Mouse (Mus musculus): ENCODE measurements around the gene Sclt1. TPM values are rescaled to one million over a fixed set of nuclear protein-coding genes. Genes with fewer than 3 reads are reported as not detected.

The Sclt1 gene
- polyA plus RNA-seq, 1 experiment = 5.1 TPM

DNA sequence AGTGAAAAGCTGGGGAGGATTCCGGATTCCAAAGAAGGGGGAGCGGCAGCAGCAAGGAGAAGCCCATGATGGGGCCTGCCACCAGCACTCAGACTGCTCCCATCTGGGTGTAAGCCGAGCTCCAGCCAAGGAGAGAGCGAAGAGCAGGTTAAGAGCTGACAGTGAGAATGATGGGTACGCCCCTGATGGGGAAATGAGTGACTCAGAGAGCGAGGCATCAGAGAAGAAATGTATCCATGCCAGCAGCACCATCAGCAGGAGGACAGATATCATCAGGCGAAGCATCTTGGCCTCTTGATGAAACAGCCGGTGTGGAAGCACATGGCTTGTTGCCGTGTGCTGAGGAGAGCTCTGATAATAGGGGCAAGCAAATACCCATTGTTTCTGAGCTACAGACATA is 128.6 kb downstream of the Sclt1 start:
- WGBS = 90% methylated on average over 9 of the region's 9 CpGs

DNA sequence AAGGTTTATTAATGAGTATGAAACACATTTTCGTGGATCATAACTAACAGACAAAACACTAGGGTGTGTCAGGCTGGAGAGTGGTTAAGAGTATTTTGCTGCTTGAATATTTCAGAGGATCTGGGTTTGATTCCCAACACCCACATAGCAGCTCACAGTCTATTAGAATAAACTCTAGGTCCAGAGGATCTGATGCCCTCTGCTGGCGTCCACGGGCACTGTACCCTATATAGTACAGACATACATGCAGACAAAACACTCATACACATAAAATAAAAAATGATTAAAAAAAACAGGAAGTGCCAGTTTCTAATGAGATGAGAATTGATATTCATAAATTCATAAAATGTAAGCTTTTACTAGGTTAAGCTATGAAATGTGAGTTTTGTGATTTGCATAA is 130.1 kb downstream of the Sclt1 start:
- TF ChIP-seq CTCF (IDR thresholded peaks at IDR 0.05; ENCODE audit: control insufficient read depth, insufficient read depth, low read length) = peak; percentile 34; the same call in 1 of the 2 replicates
- TF ChIP-seq POLR2A (IDR thresholded peaks at IDR 0.05; ENCODE audit: borderline replicate concordance, control insufficient read depth, low read depth, low read length) = no peak
- H3K4me3 ChIP-seq (replicated peaks; ENCODE audit: control insufficient read depth, low read depth, low read length) = no peak overlapping the region
- 86% methylated on average over 3 of the region's 3 CpGs for WGBS
- no peaks in the 10 kb centered on the region for H3K4me1 ChIP-seq (ENCODE audit: control insufficient read depth, insufficient read depth, low read length)
- H3K27ac ChIP-seq (ENCODE audit: control insufficient read depth, insufficient read depth, low read depth, low read length, poor library complexity) = no peak overlapping the region

More for the DNA sequence above, 128.6 kb downstream of the Sclt1 start:
- no peaks in the 10 kb centered on the region; the same call in 1 of the 2 replicates for H3K4me1 ChIP-seq (ENCODE audit: control insufficient read depth, insufficient read depth, low read length)
- H3K4me3 ChIP-seq (replicated peaks; ENCODE audit: control insufficient read depth, low read depth, low read length) = no peak overlapping the region
- no peak for TF ChIP-seq CTCF (IDR thresholded peaks at IDR 0.05; ENCODE audit: control insufficient read depth, insufficient read depth, low read length)
- no peak for TF ChIP-seq POLR2A (IDR thresholded peaks at IDR 0.05; ENCODE audit: borderline replicate concordance, control insufficient read depth, low read depth, low read length)
- H3K27ac ChIP-seq (ENCODE audit: control insufficient read depth, insufficient read depth, low read depth, low read length, poor library complexity) = no peak overlapping the region

GRCm38 (mm10) chr3:41609071-41609470 is 133.2 kb downstream of the Sclt1 start:
- TF ChIP-seq CTCF (IDR thresholded peaks at IDR 0.05; ENCODE audit: control insufficient read depth, insufficient read depth, low read length) (no peak), POLR2A (IDR thresholded peaks at IDR 0.05; ENCODE audit: borderline replicate concordance, control insufficient read depth, low read depth, low read length) (no peak)
- Histone ChIP-seq H3K4me1 (ENCODE audit: control insufficient read depth, insufficient read depth, low read length) (no peaks in the 10 kb centered on the region; the same call in 1 of the 2 replicates), H3K27ac (ENCODE audit: control insufficient read depth, insufficient read depth, low read depth, low read length, poor library complexity) (no peak overlapping the region), H3K4me3 (replicated peaks; ENCODE audit: control insufficient read depth, low read depth, low read length) (no peak overlapping the region)
- 82% methylated on average over 5 of the region's 5 CpGs for WGBS

DNA sequence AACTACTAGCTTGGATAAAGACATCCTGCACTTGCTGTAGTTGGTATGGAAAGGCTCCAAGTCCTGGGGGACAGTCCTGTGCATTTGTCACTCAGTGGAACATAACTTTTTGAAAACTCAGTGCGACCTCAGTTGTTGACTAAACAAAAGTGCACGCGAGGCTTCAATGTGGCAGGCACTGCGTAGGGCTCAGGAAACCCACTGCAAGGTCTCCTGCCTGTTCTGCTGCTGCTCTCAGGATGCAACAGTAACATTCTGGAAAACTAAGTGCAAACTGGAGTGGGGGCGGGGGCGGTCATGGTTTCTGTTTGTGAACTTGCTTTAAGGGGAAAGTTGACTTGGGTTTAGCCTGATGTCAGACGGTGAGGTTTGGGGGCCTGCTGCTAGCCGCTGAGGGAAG is 134.8 kb downstream of the Sclt1 start:
- 94% methylated on average over 8 of the region's 8 CpGs for WGBS
- H3K4me1 ChIP-seq (ENCODE audit: control insufficient read depth, insufficient read depth, low read length) = peaks cover 3% of the 10 kb centered on the region
- no peak overlapping the region for H3K4me3 ChIP-seq (replicated peaks; ENCODE audit: control insufficient read depth, low read depth, low read length)
- H3K27ac ChIP-seq (ENCODE audit: control insufficient read depth, insufficient read depth, low read depth, low read length, poor library complexity) = no peak overlapping the region
- TF ChIP-seq CTCF (IDR thresholded peaks at IDR 0.05; ENCODE audit: control insufficient read depth, insufficient read depth, low read length) (no peak), POLR2A (IDR thresholded peaks at IDR 0.05; ENCODE audit: borderline replicate concordance, control insufficient read depth, low read depth, low read length) (no peak)

DNA sequence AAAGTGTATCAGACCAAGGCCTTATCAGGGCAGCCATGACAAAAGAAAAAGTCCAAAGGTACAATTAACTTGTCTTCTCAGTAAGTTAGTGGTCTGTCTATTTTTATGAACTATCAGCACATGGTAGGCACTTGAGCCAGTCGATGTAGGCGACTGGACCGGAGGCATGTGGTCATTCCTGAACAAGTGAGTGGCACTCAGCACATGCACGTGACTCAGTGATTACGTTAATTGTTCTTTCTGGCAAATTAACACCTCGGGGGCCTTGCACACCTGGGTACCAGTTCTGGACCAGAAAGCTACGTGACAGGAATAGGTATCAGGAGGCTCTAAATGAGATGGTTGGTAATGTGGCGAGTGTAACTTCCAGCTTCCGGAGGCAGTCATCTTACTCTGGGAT is 135.3 kb downstream of the Sclt1 start:
- Histone ChIP-seq H3K4me1 (ENCODE audit: control insufficient read depth, insufficient read depth, low read length) (peaks cover 3% of the 10 kb centered on the region), H3K27ac (ENCODE audit: control insufficient read depth, insufficient read depth, low read depth, low read length, poor library complexity) (no peak overlapping the region), H3K4me3 (replicated peaks; ENCODE audit: control insufficient read depth, low read depth, low read length) (no peak overlapping the region)
- TF ChIP-seq POLR2A (IDR thresholded peaks at IDR 0.05; ENCODE audit: borderline replicate concordance, control insufficient read depth, low read depth, low read length) = no peak
- TF ChIP-seq CTCF (IDR thresholded peaks at IDR 0.05; ENCODE audit: control insufficient read depth, insufficient read depth, low read length) = no peak
- WGBS = 92% methylated on average over 9 of the region's 9 CpGs

DNA sequence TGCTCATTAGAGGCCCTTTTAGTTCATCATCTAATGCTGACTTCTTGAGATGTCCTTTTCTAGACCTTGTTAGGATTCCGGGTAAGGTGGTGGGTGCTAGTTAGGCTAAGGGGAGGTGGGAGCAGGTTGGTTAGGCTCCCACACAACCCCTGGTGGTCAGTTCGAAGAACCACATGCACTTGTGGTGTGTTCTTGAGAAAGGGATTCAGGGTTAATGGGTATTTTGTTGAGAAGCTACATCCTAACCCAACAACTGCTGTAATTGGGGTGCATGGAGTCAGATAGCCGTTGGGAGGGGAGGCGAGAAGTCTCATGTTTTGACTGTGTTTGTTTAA is 136.0 kb downstream of the Sclt1 start:
- TF ChIP-seq CTCF (IDR thresholded peaks at IDR 0.05; ENCODE audit: control insufficient read depth, insufficient read depth, low read length) = no peak
- no peak for TF ChIP-seq POLR2A (IDR thresholded peaks at IDR 0.05; ENCODE audit: borderline replicate concordance, control insufficient read depth, low read depth, low read length)
- 83% methylated on average over 4 of the region's 4 CpGs for WGBS
- H3K4me1 ChIP-seq (ENCODE audit: control insufficient read depth, insufficient read depth, low read length) = peaks cover 3% of the 10 kb centered on the region
- no peak overlapping the region for H3K27ac ChIP-seq (ENCODE audit: control insufficient read depth, insufficient read depth, low read depth, low read length, poor library complexity)
- no peak overlapping the region for H3K4me3 ChIP-seq (replicated peaks; ENCODE audit: control insufficient read depth, low read depth, low read length)

GRCm38 (mm10) chr3:41605601-41606329 is 136.5 kb downstream of the Sclt1 start:
- 87% methylated on average over 13 of the region's 13 CpGs for WGBS
- H3K4me1 ChIP-seq (ENCODE audit: control insufficient read depth, insufficient read depth, low read length) = peaks cover 3% of the 10 kb centered on the region
- TF ChIP-seq POLR2A (IDR thresholded peaks at IDR 0.05; ENCODE audit: borderline replicate concordance, control insufficient read depth, low read depth, low read length) (no peak), CTCF (IDR thresholded peaks at IDR 0.05; ENCODE audit: control insufficient read depth, insufficient read depth, low read length) (no peak; the same call in 1 of the 2 replicates)
- no peak overlapping the region for H3K4me3 ChIP-seq (replicated peaks; ENCODE audit: control insufficient read depth, low read depth, low read length)
- no peak overlapping the region for H3K27ac ChIP-seq (ENCODE audit: control insufficient read depth, insufficient read depth, low read depth, low read length, poor library complexity)

GRCm38 (mm10) chr3:41604629-41605321 is 137.5 kb downstream of the Sclt1 start:
- TF ChIP-seq CTCF (IDR thresholded peaks at IDR 0.05; ENCODE audit: control insufficient read depth, insufficient read depth, low read length) (no peak), POLR2A (IDR thresholded peaks at IDR 0.05; ENCODE audit: borderline replicate concordance, control insufficient read depth, low read depth, low read length) (no peak)
- Histone ChIP-seq H3K4me3 (replicated peaks; ENCODE audit: control insufficient read depth, low read depth, low read length) (no peak overlapping the region), H3K4me1 (ENCODE audit: control insufficient read depth, insufficient read depth, low read length) (peaks cover 3% of the 10 kb centered on the region), H3K27ac (ENCODE audit: control insufficient read depth, insufficient read depth, low read depth, low read length, poor library complexity) (peak overlapping the region; percentile 20; the same call in 1 of the 2 replicates)
- WGBS = 28% methylated on average over 12 of the region's 12 CpGs
